Mouse (Mus musculus) forebrain, embryonic 13.5 days (tissue): ENCODE measurements around the gene Mettl3. TPM values are rescaled to one million over a fixed set of nuclear protein-coding genes. Genes with fewer than 3 reads are reported as not detected.

Experiments
- ATAC-seq: fragments of 200-750 bp; cut with Nextera tagmentation; 2 replicates; pipeline ENCODE4 v1.8.0; 2017
- H3K27ac ChIP-seq: fragments of 300-500 bp; sonication (generic); 2 replicates; pipeline ENCODE4 v1.5.1; 2015; ENCODE audit warnings: inconsistent platforms, mild to moderate bottlenecking, moderate library complexity
- H3K27me3 ChIP-seq: fragments of 300-500 bp; sonication (generic); 2 replicates; pipeline ENCODE4 v1.6.1; 2015; ENCODE audit warnings: mild to moderate bottlenecking, inconsistent platforms
- H3K36me3 ChIP-seq: fragments of 300-500 bp; sonication (generic); 2 replicates; pipeline ENCODE4 v1.6.1; 2015; ENCODE audit warnings: mild to moderate bottlenecking, inconsistent platforms; ENCODE audit not compliant: poor library complexity, severe bottlenecking
- H3K4me1 ChIP-seq: fragments of 300-500 bp; sonication (generic); 2 replicates; pipeline ENCODE4 v1.6.1; 2015; ENCODE audit warnings: inconsistent platforms
- H3K4me2 ChIP-seq: fragments of 300-500 bp; sonication (generic); 2 replicates; pipeline ENCODE4 v1.6.1; 2015; ENCODE audit warnings: inconsistent platforms, mild to moderate bottlenecking, moderate library complexity
- H3K4me3 ChIP-seq: fragments of 300-500 bp; sonication (generic); 2 replicates; pipeline ENCODE4 v1.5.1; 2015; ENCODE audit warnings: mild to moderate bottlenecking, inconsistent platforms
- H3K9ac ChIP-seq: fragments of 300-500 bp; sonication (generic); 2 replicates; pipeline ENCODE4 v1.6.1; 2015; ENCODE audit warnings: mild to moderate bottlenecking, inconsistent platforms
- H3K9me3 ChIP-seq: fragments of 300-500 bp; sonication (generic); replicated peaks from 2 replicates; pipeline ENCODE4 v1.6.1; 2016; ENCODE audit warnings: inconsistent platforms
- WGBS: fragments of 180-500 bp; shearing (Covaris S2); methylation state at CpG from one replicate; pipeline ENCODE4 v1.1.7; 2015; 5-methylcytosine and 5-hydroxymethylcytosine counted together
- polyA plus RNA-seq: library from polyadenylated mRNA; unstranded; fragments of >200 nt; fragmentation: Nextera tagmentation; extraction: Ambion mirVana; gene quantifications from 2 replicates; pipeline ENCODE4 v1.2.1, GENCODE M21; 2015

Mettl3 gene
- 55.3 and 55.6 TPM in 2 replicates for polyA plus RNA-seq

GRCm38 (mm10) chr14:52304644-52305271, at the start of gene Mettl3:
Gene Mettl3 (minus strand): TSS chr14:52305128.
- H3K9ac ChIP-seq, result peak within 1 kb of the TSS; percentile 83
- H3K4me3 ChIP-seq, result peak within 1 kb of the TSS; percentile 72
- ATAC-seq, result peak; percentile 94
- peak within 1 kb of the TSS; percentile 80 for H3K4me2 ChIP-seq
- WGBS, result under 1% methylated on average over 46 of the region's 46 CpGs
- H3K27me3 ChIP-seq, result no peaks in the 10 kb centered on the region
- H3K27ac ChIP-seq, result peak within 1 kb of the TSS; percentile 91
- H3K36me3 ChIP-seq, result peaks cover 22% of the 10 kb centered on the region
- H3K9me3 ChIP-seq, result no peaks in the 10 kb centered on the region
- H3K4me1 ChIP-seq, result peaks cover 11% of the 10 kb centered on the region

GRCm38 (mm10) chr14:52339512-52339852, 34.6 kb upstream of the Mettl3 start:
- Histone ChIP-seq H3K27ac (no peak overlapping the region), H3K9me3 (0 out of 2 replicates have a peak, but pooled peaks cover 2% of the 10 kb centered on the region), H3K4me3 (no peak overlapping the region), H3K4me2 (peak overlapping the region; percentile 54; the same call in 1 of the 2 replicates), H3K4me1 (no peaks in the 10 kb centered on the region), H3K36me3 (no peaks in the 10 kb centered on the region), H3K9ac (no peak overlapping the region), H3K27me3 (no peaks in the 10 kb centered on the region)
- 0 out of 2 replicates have a peak, but pooled peaks have one; percentile 1 for ATAC-seq
- WGBS, result 78% methylated on average over 6 of the region's 6 CpGs

GRCm38 (mm10) chr14:52338751-52339511, 34.0 kb upstream of the Mettl3 start:
- H3K4me1 ChIP-seq, result no peaks in the 10 kb centered on the region
- no peaks in the 10 kb centered on the region for H3K27me3 ChIP-seq
- H3K9ac ChIP-seq, result peak overlapping the region; percentile 53
- H3K4me2 ChIP-seq, result peak overlapping the region; percentile 54
- peak; percentile 80 for ATAC-seq
- H3K27ac ChIP-seq, result no peak overlapping the region
- peak overlapping the region; percentile 28 for H3K4me3 ChIP-seq
- no peaks in the 10 kb centered on the region for H3K36me3 ChIP-seq
- WGBS, result 31% methylated on average over 21 of the region's 21 CpGs
- H3K9me3 ChIP-seq, result no peaks in the 10 kb centered on the region

- WGBS, result 25% methylated on average over 1 of the region's 3 CpGs
- no peaks in the 10 kb centered on the region for H3K36me3 ChIP-seq
These were observed 27.2 kb upstream of the Mettl3 start for GRCm38 (mm10) chr14:52332171-52332570.

GRCm38 (mm10) chr14:52331069-52331750, 26.3 kb upstream of the Mettl3 start:
- H3K27me3 ChIP-seq, result no peaks in the 10 kb centered on the region
- peak overlapping the region; percentile 32 for H3K4me2 ChIP-seq
- WGBS, result 4% methylated on average over 4 of the region's 4 CpGs
- H3K36me3 ChIP-seq, result no peaks in the 10 kb centered on the region
- H3K9ac ChIP-seq, result no peak overlapping the region; the same call in 1 of the 2 replicates
- no peaks in the 10 kb centered on the region for H3K9me3 ChIP-seq
- H3K4me1 ChIP-seq, result peaks cover 48% of the 10 kb centered on the region
- peak overlapping the region; percentile 65 for H3K27ac ChIP-seq
- H3K4me3 ChIP-seq, result no peak overlapping the region
- ATAC-seq, result no peak

More at GRCm38 (mm10) chr14:52332171-52332570, 27.2 kb upstream of the Mettl3 start:
- Histone ChIP-seq H3K4me2 (no peak overlapping the region), H3K4me3 (no peak overlapping the region), H3K27ac (peak overlapping the region; percentile 65; the same call in 1 of the 2 replicates), H3K27me3 (no peaks in the 10 kb centered on the region), H3K9me3 (no peaks in the 10 kb centered on the region), H3K4me1 (peaks cover 39% of the 10 kb centered on the region), H3K9ac (no peak overlapping the region)
- no peak for ATAC-seq

GRCm38 (mm10) chr14:52327910-52328812, 23.2 kb upstream of the Mettl3 start, which contains the start of gene Sall2:
Gene Sall2 (minus strand): TSS chr14:52328762.
- H3K9me3 ChIP-seq, result no peaks in the 10 kb centered on the region
- H3K27me3 ChIP-seq, result no peaks in the 10 kb centered on the region
- H3K27ac ChIP-seq, result peak within 1 kb of the TSS; percentile 81
- peaks cover 57% of the 10 kb centered on the region for H3K4me1 ChIP-seq
- H3K4me3 ChIP-seq, result peak within 1 kb of the TSS; percentile 60
- H3K9ac ChIP-seq, result peak within 1 kb of the TSS; percentile 77
- WGBS, result under 1% methylated on average over 26 of the region's 26 CpGs
- peak; percentile 65 for ATAC-seq
- no peaks in the 10 kb centered on the region for H3K36me3 ChIP-seq
- peak within 1 kb of the TSS; percentile 79 for H3K4me2 ChIP-seq

GRCm38 (mm10) chr14:52327375-52327901, 22.5 kb upstream of the Mettl3 start:
- peak; percentile 57 for ATAC-seq
- under 1% methylated on average over 14 of the region's 14 CpGs for WGBS
- peak overlapping the region; percentile 60 for H3K4me3 ChIP-seq
- no peaks in the 10 kb centered on the region for H3K9me3 ChIP-seq
- peak overlapping the region; percentile 77 for H3K9ac ChIP-seq
- H3K27ac ChIP-seq, result peak overlapping the region; percentile 81
- H3K4me1 ChIP-seq, result peaks cover 57% of the 10 kb centered on the region
- no peaks in the 10 kb centered on the region for H3K36me3 ChIP-seq
- H3K27me3 ChIP-seq, result no peaks in the 10 kb centered on the region
- H3K4me2 ChIP-seq, result peak overlapping the region; percentile 79

- WGBS, result under 1% methylated on average over 4 of the region's 4 CpGs
- peak overlapping the region; percentile 60 for H3K4me3 ChIP-seq
- no peaks in the 10 kb centered on the region for H3K27me3 ChIP-seq
- no peaks in the 10 kb centered on the region for H3K9me3 ChIP-seq
- peak; percentile 51; the same call in 1 of the 2 replicates for ATAC-seq
- H3K4me1 ChIP-seq, result peaks cover 44% of the 10 kb centered on the region
- 0 out of 2 replicates have a peak overlapping the region, but pooled peaks have one; percentile 5 for H3K27ac ChIP-seq
- peak overlapping the region; percentile 79 for H3K4me2 ChIP-seq
- 0 out of 2 replicates have a peak overlapping the region, but pooled peaks have one; percentile 77 for H3K9ac ChIP-seq
- no peaks in the 10 kb centered on the region for H3K36me3 ChIP-seq
These were observed 21.0 kb upstream of the Mettl3 start for GRCm38 (mm10) chr14:52325890-52326289.

- no peak overlapping the region for H3K4me3 ChIP-seq
- H3K27me3 ChIP-seq, result no peaks in the 10 kb centered on the region
- peaks cover 26% of the 10 kb centered on the region for H3K4me1 ChIP-seq
- H3K27ac ChIP-seq, result no peak overlapping the region; the same call in 1 of the 2 replicates
- peaks cover 10% of the 10 kb centered on the region for H3K36me3 ChIP-seq
- no peak overlapping the region for H3K9ac ChIP-seq
- no peaks in the 10 kb centered on the region for H3K9me3 ChIP-seq
- no peak overlapping the region for H3K4me2 ChIP-seq
- 49% methylated on average over 6 of the region's 6 CpGs for WGBS
- ATAC-seq, result no peak
These were observed 14.4 kb upstream of the Mettl3 start for GRCm38 (mm10) chr14:52319361-52319760.

GRCm38 (mm10) chr14:52316441-52317225, 11.7 kb upstream of the Mettl3 start:
- Histone ChIP-seq H3K9ac (peak overlapping the region; percentile 91), H3K4me2 (peak overlapping the region; percentile 91), H3K27ac (peak overlapping the region; percentile 94), H3K36me3 (peaks cover 37% of the 10 kb centered on the region), H3K4me3 (peak overlapping the region; percentile 69), H3K27me3 (no peaks in the 10 kb centered on the region), H3K4me1 (peaks cover 53% of the 10 kb centered on the region), H3K9me3 (no peaks in the 10 kb centered on the region)
- 2% methylated on average over 16 of the region's 16 CpGs for whole genome bisulfite sequencing
- ATAC-seq, result peak; percentile 75
